Mouse (Mus musculus) ES-E14 (cell line): ENCODE results near the gene Smg1. TPM values are rescaled to one million over a fixed set of nuclear protein-coding genes. Genes with fewer than 3 reads are reported as not detected.
A peak's percentile ranks its signal among the peaks of the same experiment; 100 is the strongest.

Experiments used
- DNase-seq: peaks from one replicate; pipeline ENCODE4 v3.0.0-alpha.2; 2013; ENCODE audit warnings: low read depth, low spot score
- H3K27ac ChIP-seq: 2 replicates; pipeline ENCODE4 v1.5.1; 2012; ENCODE audit warnings: low read depth, mild to moderate bottlenecking, low read length, moderate library complexity, mixed read lengths; ENCODE audit not compliant: poor library complexity, insufficient read depth, severe bottlenecking
- H3K36me3 ChIP-seq: 2 replicates; pipeline ENCODE4 v1.6.1; 2012; ENCODE audit warnings: mild to moderate bottlenecking, low read length, moderate library complexity, mixed read lengths; ENCODE audit not compliant: control insufficient read depth, poor library complexity, insufficient read depth, severe bottlenecking
- H3K4me1 ChIP-seq, 2 experiments: fragments of 150-350 bp in 1 of 2; sonication (generic) in 1 of 2; 2 replicates each; pipeline ENCODE4 v1.6.1; 2012; ENCODE audit warnings: low read length in 2 of 2, mild to moderate bottlenecking in 1 of 2, mixed read lengths in 1 of 2; ENCODE audit not compliant: control insufficient read depth in 2 of 2, insufficient read depth in 2 of 2, poor library complexity in 1 of 2
- H3K4me3 ChIP-seq, 2 experiments: fragments of 150-350 bp in 1 of 2; sonication (generic) in 1 of 2; 2 replicates each; pipeline ENCODE4 v1.5.1; 2012; ENCODE audit warnings: low read length in 2 of 2, low read depth in 1 of 2, mild to moderate bottlenecking in 1 of 2, mixed read lengths in 1 of 2; ENCODE audit not compliant: insufficient read depth in 1 of 2, poor library complexity in 1 of 2, severe bottlenecking in 1 of 2
- H3K9ac ChIP-seq: 2 replicates; pipeline ENCODE4 v1.6.1; 2012; ENCODE audit warnings: low read depth, mild to moderate bottlenecking, low read length, mixed read lengths; ENCODE audit not compliant: poor library complexity, insufficient read depth, severe bottlenecking
- H3K9me3 ChIP-seq: fragments of 150-350 bp; sonication (generic); 2 replicates; pipeline ENCODE4 v1.6.1; 2012; ENCODE audit warnings: low read depth, mild to moderate bottlenecking, low read length; ENCODE audit not compliant: control insufficient read depth, insufficient read depth
- CHD2 ChIP-seq: IDR thresholded peaks from 2 replicates; pipeline ENCODE4 v1.6.1; 2014; ENCODE audit warnings: mild to moderate bottlenecking, low read depth, low read length, inconsistent platforms
- HCFC1 ChIP-seq: IDR thresholded peaks from 2 replicates; pipeline ENCODE4 v1.6.1; 2012; ENCODE audit warnings: low read length, inconsistent platforms, borderline replicate concordance; ENCODE audit not compliant: insufficient read depth
- MAFK ChIP-seq: IDR thresholded peaks from 2 replicates; pipeline ENCODE4 v1.6.1; 2014; ENCODE audit warnings: mild to moderate bottlenecking, low read depth, low read length, inconsistent platforms; ENCODE audit not compliant: insufficient read depth
- ZC3H11A ChIP-seq: IDR thresholded peaks from 2 replicates; pipeline ENCODE4 v1.6.1; 2012; ENCODE audit warnings: low read depth, mild to moderate bottlenecking, inconsistent platforms, low read length, borderline replicate concordance
- ZNF384 ChIP-seq: IDR thresholded peaks from 2 replicates; pipeline ENCODE4 v1.6.1; 2012; ENCODE audit warnings: low read depth, low read length, inconsistent platforms
- in situ Hi-C, 2 experiments: fragments of 600-800 bp; cut with MboI; formaldehyde crosslinking; loops; one replicate each; pipeline ENCODE4 v1.15.1; 2025; ENCODE audit warnings: low sequenced_read_pairs in 2 of 2, inconsistent platforms in 1 of 2; ENCODE audit not compliant: unreplicated experiment in 2 of 2
- total RNA-seq: library from RNA; depleted of rRNA; stranded (reverse); fragments of 300-350 nt; gene quantifications from 2 replicates; pipeline ENCODE4 v1.2.3, GENCODE M21; 2012

Smg1 gene
- total RNA-seq, 1 experiment: 55.3 TPM

- Histone ChIP-seq H3K9me3 (no peaks in the 10 kb centered on the region), H3K4me1 (peaks cover 0 to 10% of the 10 kb centered on the region in 2 experiments; a peak in 2 of 4 replicates), H3K27ac (no peak overlapping the region), H3K9ac (no peak overlapping the region), H3K36me3 (no peaks in the 10 kb centered on the region), H3K4me3 (no peak overlapping the region)
- no peak for DNase-seq
- in situ Hi-C loops: no loop called here
- TF ChIP-seq HCFC1 (no peak), ZNF384 (0 out of 2 replicates have a peak, but pooled peaks have one; percentile 55)
Observed at GRCm38 (mm10) chr7:118245260-118245659, 1.8 kb upstream of the Smg1 start.

DNA sequence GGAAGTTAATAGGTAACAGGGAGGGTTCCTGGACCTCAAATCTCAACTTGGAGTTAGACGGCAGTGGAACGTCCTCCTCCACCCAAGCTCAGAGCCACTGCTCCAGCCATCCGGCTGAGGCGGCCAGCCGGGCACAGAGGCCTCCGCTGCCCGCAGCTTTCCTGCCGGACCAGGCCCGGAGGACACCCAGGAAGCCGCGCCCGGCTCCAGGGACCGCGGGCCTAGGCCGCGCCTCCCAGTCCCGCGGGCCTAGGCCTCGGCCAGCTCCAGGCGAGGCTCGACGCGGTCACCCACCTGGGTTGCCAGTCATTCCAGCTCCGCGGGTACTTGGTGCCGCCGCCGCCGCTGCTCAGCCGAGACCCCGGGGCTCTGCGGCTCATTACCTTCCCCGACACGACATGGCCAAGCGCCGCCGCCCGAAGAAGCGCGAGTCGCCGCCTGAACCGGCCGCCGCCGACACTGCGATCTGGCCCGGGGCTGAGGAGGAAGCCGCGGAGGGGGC, 508 bp downstream of the Smg1 start:
- TF ChIP-seq CHD2 (no peak), HCFC1 (no peak), ZNF384 (no peak), MAFK (no peak), ZC3H11A (no peak)
- H3K4me1 ChIP-seq: peaks cover 0 to 10% of the 10 kb centered on the region in 2 experiments; a peak in 2 of 4 replicates
- H3K9me3 ChIP-seq: no peaks in the 10 kb centered on the region
- no peaks in the 10 kb centered on the region for H3K36me3 ChIP-seq
- H3K27ac ChIP-seq: peak overlapping the region; percentile 79; the same call in 1 of the 2 replicates
- peak overlapping the region; percentile 99 for H3K4me3 ChIP-seq
- in situ Hi-C loops: no loop called here
- DNase-seq: no peak
- peak overlapping the region; percentile 97 for H3K9ac ChIP-seq

- in situ Hi-C loops: no loop called here
- Histone ChIP-seq H3K4me1 (peaks cover 0 to 10% of the 10 kb centered on the region in 2 experiments; a peak in 2 of 4 replicates), H3K27ac (no peak overlapping the region)
Observed at GRCm38 (mm10) chr7:118242309-118242708, 1.2 kb downstream of the Smg1 start.

DNA sequence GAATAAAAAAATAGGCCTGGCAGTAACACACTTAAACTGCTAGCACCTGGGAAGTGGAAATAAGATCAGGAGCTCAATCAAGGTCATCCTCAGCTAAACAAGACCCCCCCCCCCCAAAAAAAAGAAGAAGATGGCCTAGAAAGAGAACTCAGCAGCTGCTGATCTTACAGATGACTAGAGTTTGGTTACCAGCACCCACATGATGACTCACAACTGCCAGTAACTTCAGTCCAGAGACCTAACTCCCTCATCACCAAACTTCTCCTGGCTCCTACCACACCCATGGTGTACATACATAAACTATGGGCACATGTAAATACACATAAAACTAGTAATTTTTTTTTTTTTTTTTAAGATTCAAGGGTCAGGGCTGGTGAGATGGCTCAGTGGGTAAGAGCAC, 3.1 kb downstream of the Smg1 start:
- no peak overlapping the region for H3K4me3 ChIP-seq
- H3K9ac ChIP-seq: no peak overlapping the region
- TF ChIP-seq CHD2: no peak
- no peak for TF ChIP-seq MAFK
- TF ChIP-seq ZNF384: no peak
- no peak for TF ChIP-seq HCFC1
- TF ChIP-seq ZC3H11A: no peak
- DNase-seq: no peak
- no peaks in the 10 kb centered on the region for H3K9me3 ChIP-seq
- in situ Hi-C loops: no loop called here
- H3K4me1 ChIP-seq: peaks cover 0 to 10% of the 10 kb centered on the region in 2 experiments; a peak in 2 of 4 replicates
- H3K27ac ChIP-seq: no peak overlapping the region
- H3K36me3 ChIP-seq: no peaks in the 10 kb centered on the region

More at GRCm38 (mm10) chr7:118242309-118242708, 1.2 kb downstream of the Smg1 start:
- H3K9me3 ChIP-seq: no peaks in the 10 kb centered on the region
- peak overlapping the region; percentile 97; the same call in 1 of the 2 replicates for H3K9ac ChIP-seq
- no peak for TF ChIP-seq HCFC1
- no peak for TF ChIP-seq CHD2
- no peak for TF ChIP-seq ZC3H11A
- TF ChIP-seq MAFK: no peak
- TF ChIP-seq ZNF384: no peak
- DNase-seq: no peak
- peak overlapping the region; percentile 99 for H3K4me3 ChIP-seq
- H3K36me3 ChIP-seq: no peaks in the 10 kb centered on the region

DNA sequence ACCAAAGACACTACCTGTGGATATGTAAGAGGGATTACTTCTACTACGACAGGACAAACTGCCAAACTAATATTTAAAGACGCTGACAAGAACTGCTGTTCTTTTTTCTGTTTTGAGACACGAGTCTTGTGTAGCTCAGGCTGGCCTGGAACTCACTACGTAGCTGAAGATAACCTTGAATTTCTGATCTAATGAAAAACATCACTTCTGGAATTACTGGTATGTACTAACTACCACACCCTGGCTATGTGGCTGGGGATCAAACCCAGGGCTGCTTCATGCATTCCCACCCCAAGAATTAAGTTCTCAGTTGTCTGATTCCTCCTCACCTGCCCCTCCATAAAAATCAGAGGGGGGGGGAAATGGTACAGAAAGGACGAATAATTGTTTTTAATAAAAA, 3.5 kb downstream of the Smg1 start:
- Histone ChIP-seq H3K9me3 (no peaks in the 10 kb centered on the region), H3K9ac (no peak overlapping the region), H3K36me3 (no peaks in the 10 kb centered on the region), H3K4me3 (no peak overlapping the region), H3K4me1 (peaks cover 0 to 10% of the 10 kb centered on the region in 2 experiments; a peak in 2 of 4 replicates), H3K27ac (no peak overlapping the region)
- no peak for DNase-seq
- no peak for TF ChIP-seq ZNF384
- no peak for TF ChIP-seq HCFC1
- TF ChIP-seq CHD2: no peak
- TF ChIP-seq MAFK: no peak
- no peak for TF ChIP-seq ZC3H11A
- in situ Hi-C loops: no loop called here
